Mouse (Mus musculus) splenic B cell, adult 2 months (primary cell): ENCODE data around the gene Foxe1.

Experiments
- DNase-seq: peaks from one replicate; pipeline ENCODE4 v3.0.0-alpha.2; 2011; ENCODE audit warnings: low read depth, low spot score
- H3K27me3 ChIP-seq: 2 replicates; pipeline ENCODE4 v1.6.1; 2012; ENCODE audit warnings: mild to moderate bottlenecking, low read length, moderate library complexity, mixed read lengths; ENCODE audit not compliant: control insufficient read depth, poor library complexity, insufficient read depth, severe bottlenecking
- H3K36me3 ChIP-seq: 2 replicates; pipeline ENCODE4 v1.6.1; 2012; ENCODE audit warnings: mild to moderate bottlenecking, low read length, moderate library complexity, mixed read lengths; ENCODE audit not compliant: control insufficient read depth, poor library complexity, insufficient read depth, severe bottlenecking

Gene Foxe1

GRCm38 (mm10) chr4:46361258-46361657 is 17.8 kb downstream of the Foxe1 start:
- Histone ChIP-seq H3K36me3 (no peaks in the 10 kb centered on the region), H3K27me3 (no peaks in the 10 kb centered on the region)
- no peak for DNase-seq

- no peaks in the 10 kb centered on the region for H3K27me3 ChIP-seq
- DNase-seq: no peak
Observed at GRCm38 (mm10) chr4:46364360-46364759, 21.0 kb downstream of the Foxe1 start.

GRCm38 (mm10) chr4:46367487-46367959 is 24.1 kb downstream of the Foxe1 start:
- H3K36me3 ChIP-seq: no peaks in the 10 kb centered on the region
- no peak for DNase-seq
- H3K27me3 ChIP-seq: no peaks in the 10 kb centered on the region

More at GRCm38 (mm10) chr4:46364360-46364759, 21.0 kb downstream of the Foxe1 start:
- no peaks in the 10 kb centered on the region for H3K36me3 ChIP-seq

- H3K36me3 ChIP-seq: no peaks in the 10 kb centered on the region
- no peaks in the 10 kb centered on the region for H3K27me3 ChIP-seq
- DNase-seq: no peak
Observed at GRCm38 (mm10) chr4:46369070-46369469, 25.7 kb downstream of the Foxe1 start.

- Histone ChIP-seq H3K36me3 (no peaks in the 10 kb centered on the region), H3K27me3 (no peaks in the 10 kb centered on the region)
Observed at GRCm38 (mm10) chr4:46370406-46370805, 27.0 kb downstream of the Foxe1 start.

GRCm38 (mm10) chr4:46371030-46371429 is 27.6 kb downstream of the Foxe1 start:
- H3K36me3 ChIP-seq: no peaks in the 10 kb centered on the region
- H3K27me3 ChIP-seq: no peaks in the 10 kb centered on the region
- DNase-seq: no peak

More at GRCm38 (mm10) chr4:46370406-46370805, 27.0 kb downstream of the Foxe1 start:
- DNase-seq: no peak

- DNase-seq: peak; percentile 59
- Histone ChIP-seq H3K27me3 (no peaks in the 10 kb centered on the region), H3K36me3 (peaks cover 6% of the 10 kb centered on the region)
Observed at GRCm38 (mm10) chr4:46374455-46374854, 31.0 kb downstream of the Foxe1 start.

GRCm38 (mm10) chr4:46374869-46375368 is 31.5 kb downstream of the Foxe1 start:
- Histone ChIP-seq H3K36me3 (peaks cover 7% of the 10 kb centered on the region), H3K27me3 (no peaks in the 10 kb centered on the region)
- DNase-seq: peak; percentile 83

GRCm38 (mm10) chr4:46388556-46388955 is 45.1 kb downstream of the Foxe1 start:
- H3K27me3 ChIP-seq: no peaks in the 10 kb centered on the region

GRCm38 (mm10) chr4:46389013-46389611 is 45.7 kb downstream of the Foxe1 start, which contains the start of gene Trmo:
Trmo (minus strand) TSS chr4:46389437.
- DNase-seq: peak; percentile 98
- Histone ChIP-seq H3K36me3 (0 out of 2 replicates have a peak, but pooled peaks cover 4% of the 10 kb centered on the region), H3K27me3 (no peaks in the 10 kb centered on the region)

More at GRCm38 (mm10) chr4:46388556-46388955, 45.1 kb downstream of the Foxe1 start:
- H3K36me3 ChIP-seq: 0 out of 2 replicates have a peak, but pooled peaks cover 6% of the 10 kb centered on the region
- DNase-seq: no peak

GRCm38 (mm10) chr4:46389612-46390341 is 46.4 kb downstream of the Foxe1 start:
- Histone ChIP-seq H3K36me3 (0 out of 2 replicates have a peak, but pooled peaks cover 4% of the 10 kb centered on the region), H3K27me3 (no peaks in the 10 kb centered on the region)
- DNase-seq: peak; percentile 69

GRCm38 (mm10) chr4:46390390-46390970 is 47.1 kb downstream of the Foxe1 start:
- no peaks in the 10 kb centered on the region for H3K27me3 ChIP-seq
- peak; percentile 92 for DNase-seq
- 0 out of 2 replicates have a peak, but pooled peaks cover 4% of the 10 kb centered on the region for H3K36me3 ChIP-seq

GRCm38 (mm10) chr4:46394388-46394787 is 51.0 kb downstream of the Foxe1 start:
- no peaks in the 10 kb centered on the region for H3K36me3 ChIP-seq
- DNase-seq: peak; percentile 60
- no peaks in the 10 kb centered on the region for H3K27me3 ChIP-seq

GRCm38 (mm10) chr4:46395736-46396135 is 52.3 kb downstream of the Foxe1 start:
- Histone ChIP-seq H3K27me3 (no peaks in the 10 kb centered on the region), H3K36me3 (no peaks in the 10 kb centered on the region)
- no peak for DNase-seq
